Mouse (Mus musculus) heart, adult 2 months (tissue): ENCODE measurements around the gene Bola3. TPM values are rescaled to one million over a fixed set of nuclear protein-coding genes. Genes with fewer than 3 reads are reported as not detected.
A peak's percentile ranks its signal among the peaks of the same experiment; 100 is the strongest.

Experiments used
- DNase-seq, 2 experiments: peaks; one replicate each; pipeline ENCODE4 v3.0.0; 2021
- H3K27ac ChIP-seq: fragments of 200-600 bp; 2 replicates; pipeline ENCODE4 v1.8.1; 2022
- H3K27me3 ChIP-seq: fragments of 200-500 bp; 2 replicates; pipeline ENCODE4 v1.6.1; 2012; ENCODE audit warnings: mild to moderate bottlenecking, low read length, inconsistent platforms, mixed read lengths; ENCODE audit not compliant: control insufficient read depth, insufficient read depth
- H3K36me3 ChIP-seq: fragments of 200-500 bp; 2 replicates; pipeline ENCODE4 v1.6.1; 2012; ENCODE audit warnings: low read length, inconsistent platforms; ENCODE audit not compliant: control insufficient read depth, insufficient read depth
- H3K4me1 ChIP-seq: fragments of 200-500 bp; 2 replicates; pipeline ENCODE4 v1.6.1; 2011; ENCODE audit warnings: low read length; ENCODE audit not compliant: control insufficient read depth, insufficient read depth
- H3K4me3 ChIP-seq: fragments of 200-600 bp; 2 replicates; pipeline ENCODE4 v1.8.1; 2022
- H3K79me2 ChIP-seq: fragments of 200-500 bp; replicated peaks from 2 replicates; pipeline ENCODE4 v1.6.1; 2012; ENCODE audit warnings: mild to moderate bottlenecking, inconsistent platforms, low read length, moderate library complexity, mixed read lengths; ENCODE audit not compliant: control insufficient read depth, insufficient read depth
- H3K9ac ChIP-seq: fragments of 200-500 bp; 2 replicates; pipeline ENCODE4 v1.6.1; 2012; ENCODE audit warnings: low read depth, mild to moderate bottlenecking, control low read depth, inconsistent platforms, low read length, mixed read lengths
- CTCF ChIP-seq: fragments of 200-600 bp; IDR thresholded peaks from 2 replicates; pipeline ENCODE4 v1.8.1; 2022; ENCODE audit warnings: antibody characterized with exemption, mild to moderate bottlenecking, moderate library complexity
- EP300 ChIP-seq: fragments of 200-500 bp; IDR thresholded peaks from 2 replicates; pipeline ENCODE4 v1.6.1; 2011; ENCODE audit warnings: low read depth, low read length, control low read depth; ENCODE audit not compliant: insufficient read depth
- POLR2A ChIP-seq: fragments of 200-500 bp; IDR thresholded peaks from 2 replicates; pipeline ENCODE4 v1.6.1; 2011; ENCODE audit warnings: mild to moderate bottlenecking, low read depth, low read length, control low read depth; ENCODE audit not compliant: insufficient read depth
- WGBS: fragments of 180-500 bp; shearing (Covaris S2); methylation state at CpG from one replicate; pipeline ENCODE4 v1.1.7; 2018; 5-methylcytosine and 5-hydroxymethylcytosine counted together
- intact Hi-C: fragments of 180-260 bp; cut with DNase I; formaldehyde crosslinking; loops from one replicate; pipeline ENCODE4 v1.15.1; 2025
- polyA plus RNA-seq: library from polyadenylated mRNA; depleted of rRNA; stranded (reverse); fragments of >200 nt; gene quantifications from 2 replicates; pipeline ENCODE4 v1.2.3, GENCODE M21; 2012
- total RNA-seq, 2 experiments: library from RNA; stranded (reverse); gene quantifications; 2 replicates each; pipeline ENCODE4 v1.2.3; 2021

The Bola3 gene
- total and polyA plus RNA-seq, 3 experiments, result 91.1 to 406 (median 396) TPM

GRCm38 (mm10) chr6:83350172-83350571 is 1.2 kb downstream of the Bola3 start:
- Histone ChIP-seq H3K79me2 (no peaks in the 10 kb centered on the region), H3K27ac (no peak overlapping the region; the same call in 1 of the 2 replicates), H3K9ac (peak overlapping the region; percentile 96), H3K27me3 (no peaks in the 10 kb centered on the region), H3K4me1 (peaks cover 3% of the 10 kb centered on the region), H3K36me3 (no peaks in the 10 kb centered on the region), H3K4me3 (peak overlapping the region; percentile 94)
- DNase-seq, result no peak
- TF ChIP-seq EP300 (no peak), CTCF (no peak), POLR2A (no peak)
- intact Hi-C loops, result loop anchor here (10.0 kb wide), 1 partner anchor 325 kb away; the partner anchor contains the start of gene Cd207
- WGBS, result 83% methylated on average over 7 of the region's 7 CpGs

GRCm38 (mm10) chr6:83350851-83351405 is 2.0 kb downstream of the Bola3 start:
- H3K4me3 ChIP-seq, result no peak overlapping the region
- peaks cover 3% of the 10 kb centered on the region for H3K4me1 ChIP-seq
- intact Hi-C loops, result loop anchor here (10.0 kb wide), 1 partner anchor 324 kb away; the partner anchor contains the start of gene Cd207
- H3K79me2 ChIP-seq, result no peaks in the 10 kb centered on the region
- H3K36me3 ChIP-seq, result no peaks in the 10 kb centered on the region
- no peaks in the 10 kb centered on the region for H3K27me3 ChIP-seq
- TF ChIP-seq CTCF, result no peak
- TF ChIP-seq POLR2A, result no peak
- TF ChIP-seq EP300, result no peak
- H3K9ac ChIP-seq, result no peak overlapping the region
- DNase-seq, result no peak
- no peak overlapping the region for H3K27ac ChIP-seq
- 90% methylated on average over 16 of the region's 16 CpGs for WGBS

GRCm38 (mm10) chr6:83351490-83352160 is 2.7 kb downstream of the Bola3 start:
- Histone ChIP-seq H3K4me3 (no peak overlapping the region), H3K79me2 (no peaks in the 10 kb centered on the region), H3K27me3 (no peaks in the 10 kb centered on the region), H3K36me3 (no peaks in the 10 kb centered on the region), H3K9ac (no peak overlapping the region), H3K27ac (no peak overlapping the region), H3K4me1 (peaks cover 3% of the 10 kb centered on the region)
- no peak for DNase-seq
- TF ChIP-seq POLR2A, result no peak
- TF ChIP-seq CTCF, result no peak
- TF ChIP-seq EP300, result no peak
- intact Hi-C loops, result loop anchor here (10.0 kb wide), 1 partner anchor 323 kb away; the partner anchor contains the start of gene Cd207
- 81% methylated on average over 7 of the region's 7 CpGs for WGBS

GRCm38 (mm10) chr6:83352666-83353410 is 3.9 kb downstream of the Bola3 start:
- Histone ChIP-seq H3K36me3 (no peaks in the 10 kb centered on the region), H3K27me3 (no peaks in the 10 kb centered on the region), H3K79me2 (no peaks in the 10 kb centered on the region), H3K9ac (no peak overlapping the region), H3K4me1 (peaks cover 6% of the 10 kb centered on the region), H3K4me3 (no peak overlapping the region), H3K27ac (no peak overlapping the region)
- DNase-seq, result no peak
- WGBS, result 93% methylated on average over 24 of the region's 24 CpGs
- intact Hi-C loops, result loop anchor here (10.0 kb wide), 1 partner anchor 322 kb away; the partner anchor contains the start of gene Cd207
- TF ChIP-seq POLR2A, result no peak
- no peak for TF ChIP-seq CTCF
- no peak for TF ChIP-seq EP300

- TF ChIP-seq EP300 (no peak), CTCF (no peak), POLR2A (no peak)
- H3K4me3 ChIP-seq, result no peak overlapping the region
- WGBS, result 78% methylated on average over 9 of the region's 9 CpGs
- no peak overlapping the region for H3K27ac ChIP-seq
- no peaks in the 10 kb centered on the region for H3K79me2 ChIP-seq
- peaks cover 5% of the 10 kb centered on the region for H3K4me1 ChIP-seq
- H3K36me3 ChIP-seq, result no peaks in the 10 kb centered on the region
- no peak overlapping the region for H3K9ac ChIP-seq
- H3K27me3 ChIP-seq, result no peaks in the 10 kb centered on the region
- intact Hi-C loops, result loop anchor here (5.0 to 10.0 kb wide), 2 partner anchors 102 to 320 kb away; partner anchors contain the start of genes Cd207 and Tet3
- DNase-seq, result no peak
These were observed 6.2 kb downstream of the Bola3 start for GRCm38 (mm10) chr6:83354856-83355781.
